Mouse (Mus musculus) spleen, adult 2 months (tissue): ENCODE measurements around the gene Exoc4.

ENCODE experiments used
- CTCF ChIP-seq: fragments of 200-500 bp; IDR thresholded peaks from 2 replicates; pipeline ENCODE4 v1.5.1; 2011; ENCODE audit warnings: mild to moderate bottlenecking, inconsistent platforms; ENCODE audit not compliant: insufficient read depth, insufficient read length, insufficient replicate concordance; ENCODE audit errors: extremely low read depth
- POLR2A ChIP-seq: fragments of 200-500 bp; IDR thresholded peaks from 2 replicates; pipeline ENCODE4 v1.6.1; 2011; ENCODE audit warnings: low read depth, low read length, inconsistent platforms

- TF ChIP-seq CTCF (no peak), POLR2A (no peak)
Observed at GRCm38 (mm10) chr6:33977880-33978279, 729.0 kb downstream of the Exoc4 start.
